Mouse (Mus musculus) olfactory bulb, adult 2 months (tissue): ENCODE results near the gene Cmtr2.

Source experiments
- CTCF ChIP-seq: fragments of 200-500 bp; IDR thresholded peaks from 2 replicates; pipeline ENCODE4 v1.5.1; 2012; ENCODE audit warnings: low read depth, mild to moderate bottlenecking, low read length, moderate library complexity; ENCODE audit not compliant: insufficient read depth
- POLR2A ChIP-seq: fragments of 200-500 bp; IDR thresholded peaks from 2 replicates; pipeline ENCODE4 v1.6.1; 2012; ENCODE audit warnings: mild to moderate bottlenecking, low read depth, low read length, moderate library complexity; ENCODE audit not compliant: insufficient read depth

DNA sequence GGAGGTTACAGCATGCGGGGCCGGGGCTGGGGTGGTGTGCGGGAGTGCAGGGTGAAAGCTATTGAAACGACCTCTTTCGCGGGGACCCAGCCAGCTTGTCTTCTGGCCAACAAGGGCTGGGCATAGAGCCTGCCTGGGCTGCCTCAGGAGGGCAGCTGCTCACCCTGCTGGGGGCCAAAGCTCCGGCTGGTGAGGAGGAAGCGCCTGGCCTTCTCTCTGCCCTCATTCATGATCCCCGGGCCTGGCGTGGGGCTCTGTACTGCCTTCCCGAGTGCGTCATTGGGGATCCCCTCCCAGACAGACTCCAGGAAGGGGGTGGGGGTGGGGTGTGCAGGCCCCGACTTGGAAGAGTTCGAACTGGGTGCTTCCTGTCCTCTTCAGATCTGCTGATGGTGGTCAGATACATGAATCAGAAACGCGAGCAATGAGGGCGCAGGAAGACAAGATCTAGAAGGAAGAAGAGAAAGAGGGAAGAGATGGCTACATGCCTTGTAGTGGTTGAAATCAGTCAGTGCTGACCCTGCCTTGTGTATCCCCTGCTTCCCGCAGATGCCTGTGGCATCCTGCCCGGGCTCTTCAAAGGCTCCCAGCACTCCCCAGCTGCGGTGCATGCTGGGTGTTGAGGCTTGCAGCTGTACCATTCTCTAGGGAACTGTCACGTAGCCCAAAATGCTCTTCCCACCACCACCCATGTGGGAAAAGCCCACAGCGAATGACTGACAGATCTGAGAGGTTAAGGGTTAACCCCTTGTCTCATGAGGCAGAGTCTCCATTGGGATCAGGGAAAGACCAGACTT is 37.9 kb upstream of the Cmtr2 start:
- TF ChIP-seq POLR2A (no peak), CTCF (no peak)
